Mouse (Mus musculus): ENCODE measurements around the gene Socs3.

GRCm38 (mm10) chr11:117971646-117972242 is 1.9 kb upstream of the Socs3 start:
- TF ChIP-seq POLR2A (IDR thresholded peaks at IDR 0.05; ENCODE audit: control insufficient read depth, low read depth, low read length) (no peak), CTCF (IDR thresholded peaks at IDR 0.05; ENCODE audit: control insufficient read depth, insufficient read depth, insufficient replicate concordance, low read depth, low read length) (no peak)
